Mouse (Mus musculus) intestine, embryonic 15.5 days (tissue): Measurements from ENCODE around the gene Dnah7a. TPM values are rescaled to one million over a fixed set of nuclear protein-coding genes. Genes with fewer than 3 reads are reported as not detected.

Experiments used
- polyA plus RNA-seq: library from polyadenylated mRNA; unstranded; fragments of >200 nt; fragmentation: Nextera tagmentation; extraction: Ambion mirVana; gene quantifications from 2 replicates; pipeline ENCODE4 v1.2.1, GENCODE M21; 2015

The Dnah7a gene
- polyA plus RNA-seq, 1 experiment from 2014 or later: 0.82 TPM

Other genes with a start within 250 kb of the Dnah7a start
- gene Stk17b, start 78.4 kb upstream of the Dnah7a start, polyA plus RNA-seq: 13.9 and 15.4 TPM in 2 replicates